Mouse (Mus musculus): ENCODE data around the gene Bbc3.
"Not testable (repeated sequence)": the region's sequence is repeated elsewhere in the genome, so short reads cannot be mapped to it uniquely, and the experiment has no call there.

Bbc3 gene

DNA sequence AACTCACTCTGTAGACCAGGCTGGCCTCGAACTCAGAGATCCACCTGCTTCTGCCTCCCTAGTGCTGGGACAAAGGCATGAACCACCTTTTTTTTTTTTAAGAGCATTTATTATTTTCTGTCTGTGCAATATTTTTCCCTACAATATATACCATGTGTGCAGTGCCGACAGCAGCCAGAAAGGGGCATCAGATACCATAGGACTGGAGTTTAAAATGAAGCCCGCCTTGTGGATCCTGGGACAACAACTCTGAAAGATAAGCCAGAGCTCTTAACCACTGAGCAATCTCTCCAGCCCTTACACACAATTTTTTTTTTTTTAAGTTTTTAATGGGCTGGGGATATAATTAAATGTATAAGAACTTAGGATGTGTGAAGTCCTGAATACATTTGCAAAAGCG, 13.8 kb upstream of the Bbc3 start:
- no peak for DNase-seq (ENCODE audit: low spot score in 2 of 2)

DNA sequence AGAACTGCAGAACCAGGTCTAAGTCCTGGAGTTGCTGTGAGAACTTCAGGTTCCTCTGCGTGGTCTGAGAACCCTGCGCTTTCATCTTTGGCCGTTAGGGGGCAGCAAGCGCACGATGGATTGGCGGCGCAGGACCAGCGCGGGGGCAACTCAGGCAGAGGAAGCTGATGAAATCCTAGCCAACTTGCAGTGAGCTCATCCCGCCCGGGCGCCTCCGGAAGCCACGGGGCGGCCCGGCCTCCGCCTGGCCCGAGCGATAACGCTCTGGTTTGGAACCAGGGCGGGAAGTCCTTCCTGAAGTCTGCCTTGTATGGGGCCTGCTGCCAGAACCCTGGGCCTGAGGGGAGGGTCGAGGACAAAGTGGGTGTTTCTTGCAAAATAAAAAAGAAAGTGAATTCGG, 13.4 kb upstream of the Bbc3 start:
- peak; percentile 95 to 96 for DNase-seq (ENCODE audit: low spot score in 2 of 2)

DNA sequence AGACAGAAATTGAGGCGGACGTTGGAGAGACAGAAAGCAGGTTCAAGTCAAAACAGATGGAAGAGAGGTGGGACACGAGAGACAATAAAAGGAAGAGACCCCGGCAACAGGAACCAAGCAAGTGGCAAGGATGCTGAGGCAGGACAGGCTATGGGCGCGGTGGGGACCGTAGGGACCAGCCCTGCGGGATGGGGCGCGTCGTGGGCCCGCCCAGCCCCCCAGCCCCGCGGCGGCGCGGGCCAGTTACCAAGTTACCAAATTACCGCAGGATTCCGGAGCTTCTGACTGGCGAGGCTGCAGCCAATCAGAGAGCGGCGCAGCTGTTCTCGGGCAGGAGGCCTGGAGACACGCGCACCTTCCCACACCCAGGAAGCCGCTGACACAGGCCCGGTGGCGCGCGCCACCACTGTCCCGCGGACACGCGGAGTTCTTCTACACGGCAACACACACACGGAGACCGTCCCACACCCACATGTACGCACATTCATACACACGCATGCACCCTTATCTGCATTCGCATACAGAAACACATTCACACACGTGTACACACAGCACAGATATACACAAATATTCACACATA, 12.8 kb upstream of the Bbc3 start:
- DNase-seq (ENCODE audit: low spot score in 2 of 2) = peak; percentile 84 to 87

DNA sequence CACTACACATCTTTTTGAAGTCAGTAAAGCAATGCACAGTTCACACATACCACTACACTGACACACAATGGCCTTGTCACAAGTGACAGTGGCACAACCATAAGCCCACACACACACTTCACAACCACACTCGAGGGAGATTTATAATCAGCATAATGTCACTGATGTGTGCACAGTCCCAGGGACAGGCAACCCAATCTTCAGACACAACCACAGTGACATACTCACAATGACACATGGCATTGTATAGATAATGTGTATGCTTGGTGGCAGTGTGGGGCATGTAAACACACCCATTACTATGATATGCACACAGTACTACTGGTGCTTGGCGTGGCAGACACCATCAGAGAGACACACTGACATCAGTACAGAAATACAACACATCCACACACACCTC, 12.0 kb upstream of the Bbc3 start:
- DNase-seq (ENCODE audit: low spot score in 2 of 2) = no peak

DNA sequence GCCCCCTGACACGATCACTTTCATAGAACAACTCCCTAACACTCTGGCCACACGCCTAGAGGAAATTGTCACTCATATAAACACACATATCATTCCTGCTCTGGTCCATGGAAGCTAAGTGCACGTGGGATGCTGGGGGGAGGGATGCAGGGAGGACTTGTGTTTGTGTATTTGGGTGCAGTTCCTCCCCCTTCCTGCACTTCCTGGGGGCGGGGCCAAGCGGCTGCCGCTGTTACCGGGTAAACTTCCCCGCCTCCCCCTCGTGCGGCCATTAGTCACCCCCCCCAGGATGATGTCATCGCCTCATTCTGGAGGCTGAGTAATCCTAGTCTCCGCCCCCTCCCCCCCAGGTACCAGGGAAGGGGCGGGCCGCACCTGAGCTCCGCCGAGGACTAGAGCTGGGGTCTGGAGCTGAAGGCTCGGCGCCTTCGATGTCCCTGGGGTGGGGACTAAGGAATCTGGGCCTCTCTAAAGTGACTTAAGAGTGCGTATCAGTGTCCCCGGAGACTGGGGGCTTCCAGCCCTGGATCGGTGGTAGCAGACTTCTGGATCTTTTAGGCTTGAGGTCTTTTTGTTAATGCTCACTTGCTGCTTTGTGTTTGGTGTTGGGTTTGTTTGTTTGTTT, 11.3 kb upstream of the Bbc3 start:
- DNase-seq (ENCODE audit: low spot score in 2 of 2) = peak; percentile 90 to 91

DNA sequence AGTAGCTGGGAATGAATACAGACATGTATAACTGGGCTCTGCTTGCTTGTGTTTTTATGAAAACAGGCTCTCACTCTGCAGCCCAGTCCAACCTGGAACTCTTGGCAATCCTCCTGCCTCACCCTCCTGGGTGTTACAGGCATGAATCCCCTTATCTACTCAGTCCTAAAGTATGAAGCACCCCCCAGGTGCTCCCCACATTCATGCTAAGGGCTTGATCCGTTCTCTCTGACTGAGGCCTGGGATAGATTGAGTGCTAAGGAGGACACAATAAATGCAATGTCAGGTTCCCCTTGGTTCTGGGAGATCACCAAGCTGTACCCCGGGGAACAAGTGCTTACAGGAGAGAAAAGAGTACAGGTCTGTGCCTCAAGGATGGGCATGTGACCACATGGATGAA, 10.6 kb upstream of the Bbc3 start:
- no peak for DNase-seq (ENCODE audit: low spot score in 2 of 2)

DNA sequence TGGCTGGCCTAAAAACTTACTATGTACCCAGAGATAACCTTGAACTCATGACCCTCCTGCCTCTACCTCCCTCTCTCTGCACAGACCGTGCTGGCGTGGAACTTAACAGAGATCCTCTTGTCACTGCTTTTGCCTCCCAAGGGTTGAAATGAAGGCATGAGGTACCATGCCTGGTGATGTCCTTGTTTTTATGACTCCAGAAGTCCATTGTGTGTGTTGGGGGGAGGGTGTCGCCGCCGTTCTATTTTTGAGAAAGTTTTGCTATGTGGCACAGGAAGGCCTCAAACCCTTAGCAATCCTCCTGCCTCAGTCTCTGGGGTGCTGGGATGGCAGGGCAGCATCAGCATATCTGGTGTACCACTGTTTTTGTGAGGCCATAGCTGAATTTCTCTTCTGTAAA, 9.3 kb upstream of the Bbc3 start:
- DNase-seq (ENCODE audit: low spot score in 2 of 2) = no peak

DNA sequence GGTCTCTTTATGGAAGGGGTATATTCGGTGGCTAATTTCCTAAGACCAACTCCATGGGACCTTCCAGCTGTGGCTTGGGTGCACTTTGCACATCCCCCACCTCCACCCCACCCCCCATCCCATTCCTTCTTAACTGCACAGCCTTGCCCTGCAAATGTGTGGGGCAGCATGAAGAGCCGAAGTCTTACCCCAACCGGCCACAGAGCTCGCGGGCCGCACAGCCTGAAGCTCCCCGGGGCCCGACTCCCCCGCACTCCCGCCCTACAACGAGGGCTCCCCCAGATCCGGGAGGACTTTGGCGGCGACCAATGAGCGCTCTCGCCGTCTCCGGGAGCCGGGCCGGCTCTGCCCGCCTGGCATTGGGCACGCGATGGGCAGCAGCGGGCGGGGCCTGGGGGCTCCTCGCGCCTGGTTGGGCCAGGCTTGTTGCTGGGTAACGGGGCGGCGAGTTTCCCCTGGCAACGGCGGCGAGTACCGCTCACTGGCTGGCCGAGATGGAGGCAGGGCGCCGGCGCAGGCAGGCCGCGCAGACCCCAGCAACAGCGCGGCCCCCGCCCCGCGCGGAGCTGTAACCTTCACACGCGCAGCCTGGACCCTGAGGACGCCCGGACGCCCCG, 8.7 kb upstream of the Bbc3 start:
- DNase-seq (ENCODE audit: low spot score in 2 of 2) = peak; percentile 82 to 85

DNA sequence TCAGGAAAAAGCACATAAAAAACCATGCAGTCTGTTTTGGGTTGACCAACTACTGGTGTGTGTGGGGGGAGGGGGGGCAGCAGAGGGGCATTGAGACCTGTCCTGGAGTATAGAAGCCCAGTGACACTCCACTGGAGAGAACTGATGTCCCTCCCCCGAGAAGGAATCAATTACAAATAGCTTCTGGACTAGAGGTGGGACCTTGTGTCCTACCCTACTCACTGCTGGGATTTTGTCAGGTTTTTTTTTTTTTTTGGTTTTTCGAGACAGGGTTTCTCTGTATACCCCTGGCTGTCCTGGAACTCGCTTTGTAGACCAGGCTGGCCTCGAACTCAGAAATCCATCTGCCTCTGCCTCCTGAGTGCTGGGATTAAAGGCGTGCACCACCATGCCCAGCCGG, 1.1 kb upstream of the Bbc3 start:
- not testable (repeated sequence) for DNase-seq (ENCODE audit: low spot score in 2 of 2)

DNA sequence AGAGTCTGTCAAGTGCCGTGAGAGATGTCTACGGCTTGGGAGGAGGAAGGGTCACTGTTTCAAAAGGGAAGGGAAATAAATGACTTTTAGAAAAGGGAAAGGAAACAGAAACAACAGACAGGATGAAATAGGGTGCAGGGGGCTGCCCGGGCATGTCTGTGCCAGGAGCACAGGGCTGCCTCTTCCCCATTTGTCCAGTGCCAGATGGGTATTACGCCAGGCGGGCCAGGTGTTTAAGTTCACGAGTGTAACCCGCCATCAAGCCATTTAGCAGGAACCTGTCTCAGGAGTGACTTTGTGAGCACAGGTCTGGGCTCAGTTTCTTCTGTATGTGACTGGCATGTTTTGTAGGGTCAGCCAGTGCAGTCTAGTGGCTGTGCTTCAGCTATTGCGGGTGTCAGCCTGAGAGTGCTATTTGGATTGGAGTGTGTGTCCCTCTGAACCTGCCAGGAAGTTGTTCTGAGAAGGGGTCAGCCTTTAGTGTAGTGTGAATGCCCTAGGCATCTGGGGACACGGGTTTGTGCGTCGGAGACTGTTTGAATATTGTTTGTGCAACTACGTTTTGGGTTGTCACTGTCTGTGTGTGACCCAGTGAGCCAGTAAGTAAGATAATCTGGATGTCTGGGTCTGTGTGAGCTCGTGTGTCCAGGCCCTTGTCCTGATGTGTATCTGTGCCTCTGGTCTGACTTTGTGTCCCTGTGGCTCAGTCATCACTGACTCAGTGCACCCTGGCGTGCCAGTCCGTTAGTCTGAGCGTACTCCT, 543 bp downstream of the Bbc3 start:
- DNase-seq (ENCODE audit: low spot score in 2 of 2) = no peak

DNA sequence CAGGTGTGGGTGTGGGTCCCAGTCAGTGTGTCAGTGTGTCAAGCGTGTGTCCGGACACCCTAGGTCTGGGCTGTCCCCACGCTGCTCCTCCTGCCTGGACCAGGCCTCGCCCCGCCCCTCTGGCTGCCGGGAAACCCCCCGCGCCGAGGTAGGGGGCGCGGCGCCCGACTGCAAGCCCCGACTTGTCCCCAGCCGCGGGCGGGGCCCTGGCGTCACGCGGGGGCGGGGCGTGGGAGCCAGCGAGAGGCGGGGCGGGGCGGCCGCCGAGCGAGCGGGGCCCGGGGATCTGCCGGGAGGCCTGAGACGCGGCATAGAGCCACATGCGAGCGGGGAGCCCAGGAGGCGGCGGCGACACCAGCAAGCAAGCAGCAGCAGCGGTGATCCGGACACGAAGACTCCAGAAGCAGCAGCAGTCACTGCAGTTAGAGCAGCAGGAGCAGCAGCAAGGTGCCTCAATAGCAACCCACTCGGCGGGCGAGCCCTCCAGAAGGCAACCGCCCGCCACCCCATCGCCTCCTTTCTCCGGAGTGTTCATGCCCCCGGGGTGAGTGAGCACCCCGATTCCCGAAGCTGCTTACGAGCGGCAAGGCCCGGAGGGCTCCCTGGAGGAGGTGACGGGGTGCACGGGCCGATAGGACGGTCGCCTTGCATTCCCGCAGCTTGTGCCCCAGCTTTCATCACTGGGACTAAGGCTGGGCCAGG, 1.3 kb downstream of the Bbc3 start:
- DNase-seq (ENCODE audit: low spot score in 2 of 2) = peak; percentile 85 to 90

DNA sequence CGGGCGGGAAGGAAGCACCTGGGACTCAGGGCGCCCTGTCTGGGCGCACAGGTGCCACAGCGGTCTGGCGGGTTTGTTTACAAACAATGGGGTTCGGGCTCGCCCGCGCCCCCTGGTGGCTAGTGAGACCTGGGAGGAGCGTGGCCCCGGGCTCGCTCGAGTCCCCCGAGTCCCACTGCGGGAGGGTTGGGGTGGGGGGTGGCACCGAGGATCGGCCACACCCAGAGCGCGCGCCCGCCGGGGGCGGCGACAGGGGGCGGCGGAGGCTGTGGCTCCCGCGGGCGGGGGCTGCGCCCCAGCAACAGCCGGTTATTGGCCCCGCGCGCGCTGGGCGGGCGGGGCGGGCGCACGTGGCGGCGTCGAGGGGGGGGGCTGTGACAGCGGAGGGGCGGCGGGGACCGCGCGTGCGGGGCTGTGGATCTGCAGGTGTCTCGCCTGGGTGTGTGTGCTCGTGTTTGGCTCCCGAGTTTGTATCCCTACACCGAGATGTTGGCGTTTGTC, 1.9 kb downstream of the Bbc3 start:
- peak; percentile 81 to 87 for DNase-seq (ENCODE audit: low spot score in 2 of 2)

DNA sequence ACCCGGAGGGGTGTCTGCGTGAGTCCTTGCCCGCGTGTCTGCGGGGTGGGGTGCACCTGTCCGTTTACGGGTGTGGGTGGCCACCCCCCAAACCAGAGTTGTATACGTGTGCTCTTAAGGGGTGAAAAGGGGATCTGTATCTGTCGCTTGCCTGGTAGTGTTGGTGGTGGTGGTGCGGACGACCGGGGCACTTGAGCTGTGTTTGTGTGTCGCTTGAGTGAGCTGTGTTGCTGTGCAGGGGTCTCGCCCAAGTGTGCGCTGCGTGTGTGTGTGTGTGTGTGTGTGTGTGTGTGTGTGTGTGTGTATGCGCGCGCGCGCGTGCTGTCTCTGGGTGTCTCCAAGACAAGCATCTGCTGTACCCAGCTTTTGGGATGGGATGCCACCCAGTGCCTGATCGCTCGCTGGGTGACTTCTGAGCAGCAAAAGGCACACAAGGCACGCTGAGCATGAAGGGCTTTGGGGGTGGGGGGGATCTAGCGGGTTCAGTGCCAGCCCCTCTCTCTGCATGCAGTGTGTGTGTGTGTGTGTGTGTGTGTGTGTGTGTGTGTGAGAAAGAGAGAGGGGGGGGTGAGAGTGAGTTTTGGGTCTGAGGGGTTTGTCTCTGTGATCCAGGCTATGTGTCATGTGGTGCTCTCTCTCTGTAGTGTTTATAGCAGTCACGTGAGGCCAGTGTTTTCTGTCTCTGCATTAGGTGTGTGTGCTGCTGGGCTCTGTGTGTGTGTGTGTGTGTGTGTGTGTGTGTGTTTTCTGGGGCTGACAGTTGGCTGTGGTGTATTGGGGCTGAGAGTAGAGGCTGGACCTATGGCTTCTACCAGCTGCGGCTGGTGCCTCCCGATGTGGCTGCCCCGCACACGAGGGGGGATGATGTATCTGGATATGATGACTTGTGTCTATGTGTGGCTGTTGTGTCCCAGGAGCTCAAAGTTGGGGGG, 2.6 kb downstream of the Bbc3 start:
- no peak for DNase-seq (ENCODE audit: low spot score in 2 of 2)

DNA sequence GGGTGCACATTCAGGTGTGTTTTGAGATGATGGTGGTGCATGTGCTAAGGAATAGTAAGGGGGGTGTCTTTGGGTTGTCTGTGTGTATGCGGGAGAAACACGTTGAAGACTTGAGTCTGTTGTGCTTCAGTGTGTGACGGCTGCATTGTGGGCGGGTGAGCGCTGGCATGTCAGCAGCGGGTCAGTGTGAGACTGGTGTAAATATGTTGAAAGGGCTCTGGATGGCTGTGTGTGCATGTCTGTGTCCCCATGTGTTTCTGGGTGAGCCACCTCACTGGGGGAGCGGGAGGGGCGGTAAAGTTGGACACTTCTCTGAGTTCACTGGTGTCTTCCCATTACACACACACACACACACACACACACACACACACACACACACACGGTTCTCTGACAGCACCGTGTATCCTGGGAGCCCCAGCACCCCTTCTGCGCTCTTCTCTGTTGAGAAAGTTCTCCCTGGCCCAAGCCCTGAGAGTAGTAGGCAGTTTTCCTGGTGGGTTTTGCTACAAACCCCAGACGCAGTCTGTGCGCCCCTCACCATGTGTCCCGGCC, 3.3 kb downstream of the Bbc3 start:
- DNase-seq (ENCODE audit: low spot score in 2 of 2) = peak; percentile 47 to 57

DNA sequence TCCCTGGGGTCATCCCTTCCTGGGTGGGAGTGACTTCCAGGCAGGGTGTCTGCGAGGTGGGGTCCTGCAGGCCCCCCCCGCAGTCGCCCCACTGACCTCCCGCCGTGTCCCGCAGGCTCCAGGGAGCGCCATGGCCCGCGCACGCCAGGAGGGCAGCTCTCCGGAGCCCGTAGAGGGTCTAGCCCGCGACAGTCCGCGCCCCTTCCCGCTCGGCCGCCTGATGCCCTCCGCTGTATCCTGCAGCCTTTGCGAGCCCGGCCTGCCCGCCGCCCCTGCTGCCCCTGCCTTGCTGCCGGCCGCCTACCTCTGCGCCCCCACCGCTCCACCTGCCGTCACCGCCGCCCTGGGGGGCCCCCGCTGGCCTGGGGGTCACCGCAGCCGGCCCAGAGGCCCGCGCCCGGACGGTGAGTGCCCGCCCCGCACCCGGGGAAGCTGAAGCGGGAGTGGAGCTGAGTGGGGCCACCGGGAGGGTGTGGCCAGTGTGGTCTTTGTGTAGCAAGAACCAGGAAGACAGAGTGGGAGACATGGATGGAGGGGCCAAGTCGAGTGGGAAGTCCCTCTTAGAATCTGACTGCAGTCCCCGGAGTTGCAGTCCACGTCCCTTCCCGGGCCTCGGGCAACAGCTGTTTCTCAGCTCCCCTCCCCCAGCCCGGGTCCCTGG, 3.9 kb downstream of the Bbc3 start:
- peak; percentile 65 to 73 for DNase-seq (ENCODE audit: low spot score in 2 of 2)

DNA sequence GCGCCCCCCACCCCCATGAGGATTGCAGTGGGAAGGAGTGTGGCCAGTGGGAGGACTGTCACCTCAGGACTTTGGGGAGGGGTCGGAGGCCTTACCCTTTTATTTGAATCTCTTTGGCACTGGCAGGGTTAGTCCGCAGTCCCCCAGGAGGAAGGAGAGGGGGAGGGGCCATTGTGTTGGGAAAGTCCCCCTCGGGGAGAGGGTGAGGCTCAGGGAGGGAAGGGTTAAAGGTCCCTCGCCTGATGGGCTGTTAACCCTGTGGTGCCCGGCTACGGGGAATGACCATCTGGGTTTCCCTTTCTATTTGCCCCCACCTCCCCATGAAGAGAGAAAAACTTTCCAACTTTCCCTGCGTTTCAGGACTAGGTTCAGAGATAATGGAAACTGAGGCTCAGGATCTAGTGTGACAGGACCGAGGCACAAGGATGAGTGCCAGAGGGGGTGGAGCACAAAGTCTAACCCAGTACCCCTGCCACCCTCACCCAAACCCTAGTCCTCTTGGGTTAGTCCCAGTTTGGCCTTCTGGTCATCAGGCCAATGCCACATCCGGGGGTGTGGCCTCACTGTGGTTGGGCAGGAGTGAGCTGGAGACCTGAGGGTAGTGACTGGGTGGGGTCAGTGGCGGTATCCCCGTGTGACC, 4.6 kb downstream of the Bbc3 start:
- peak; percentile 86 to 89 for DNase-seq (ENCODE audit: low spot score in 2 of 2)

DNA sequence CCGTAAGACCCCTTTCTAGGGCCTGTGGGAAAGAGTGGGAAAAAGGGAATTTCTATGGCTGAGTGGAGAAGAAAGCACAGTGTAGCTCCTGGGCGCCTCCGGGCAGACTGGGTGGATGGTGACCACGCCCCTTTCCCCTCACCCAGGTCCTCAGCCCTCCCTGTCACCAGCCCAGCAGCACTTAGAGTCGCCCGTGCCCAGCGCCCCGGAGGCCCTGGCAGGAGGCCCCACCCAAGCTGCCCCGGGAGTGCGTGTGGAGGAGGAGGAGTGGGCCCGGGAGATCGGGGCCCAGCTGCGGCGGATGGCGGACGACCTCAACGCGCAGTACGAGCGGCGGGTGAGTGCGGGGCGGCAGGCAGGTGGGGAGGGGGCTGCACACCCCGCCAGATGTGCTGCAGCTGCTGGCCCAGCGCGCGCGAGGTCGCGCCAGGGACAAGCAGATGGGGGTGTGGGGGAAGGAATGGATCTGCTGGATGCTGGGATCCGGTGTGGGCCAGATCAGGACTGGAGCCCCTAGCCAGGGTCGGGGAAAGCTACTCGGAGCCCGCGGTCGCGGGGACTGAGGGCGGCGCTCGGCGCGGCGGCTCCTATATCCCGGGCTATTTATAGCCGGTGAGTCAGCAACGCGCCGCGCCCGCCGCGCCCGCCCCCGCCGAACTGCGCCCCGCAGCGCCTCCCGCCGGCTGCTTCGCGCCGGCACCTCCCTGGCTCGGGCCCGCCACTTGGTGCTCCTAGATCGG, 5.5 kb downstream of the Bbc3 start:
- DNase-seq (ENCODE audit: low spot score in 2 of 2) = peak; percentile 88 to 93

DNA sequence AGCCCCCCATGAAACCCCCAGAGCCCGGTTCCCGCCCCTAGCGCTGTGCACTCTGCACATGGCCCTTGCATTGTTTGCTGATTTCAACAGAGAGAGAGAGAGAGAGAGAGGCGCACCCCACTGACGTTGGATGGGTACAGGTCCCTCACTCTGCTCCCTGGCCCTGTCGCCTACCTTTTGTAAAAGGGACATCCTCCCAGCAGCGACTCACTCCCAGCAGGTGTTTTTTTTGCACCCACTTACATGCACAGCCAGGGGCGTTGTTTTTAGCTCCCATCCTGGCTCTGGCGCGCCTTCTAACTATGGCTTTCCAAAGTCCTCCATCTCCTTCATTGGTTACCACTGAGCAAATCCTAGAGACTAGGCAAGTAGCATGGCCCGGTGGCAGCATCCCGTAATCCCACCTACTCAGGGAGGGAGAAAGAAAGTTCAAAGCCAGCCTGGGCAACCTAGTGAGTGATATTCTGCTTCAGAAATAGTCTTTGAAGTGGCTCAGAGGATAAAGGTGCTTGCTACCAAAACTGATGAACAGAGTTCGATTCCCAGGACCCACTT, 6.1 kb downstream of the Bbc3 start:
- DNase-seq (ENCODE audit: low spot score in 2 of 2) = no peak

All from heart, adult 9 months (tissue).